Mouse (Mus musculus): ENCODE data around the gene Tgtp2. TPM values are rescaled to one million over a fixed set of nuclear protein-coding genes. Genes with fewer than 3 reads are reported as not detected.

Gene Tgtp2
- 1 to 10 TPM in 1 of 2 experiments, not detected in 1; 1.3 TPM for total RNA-seq (2023)

DNA sequence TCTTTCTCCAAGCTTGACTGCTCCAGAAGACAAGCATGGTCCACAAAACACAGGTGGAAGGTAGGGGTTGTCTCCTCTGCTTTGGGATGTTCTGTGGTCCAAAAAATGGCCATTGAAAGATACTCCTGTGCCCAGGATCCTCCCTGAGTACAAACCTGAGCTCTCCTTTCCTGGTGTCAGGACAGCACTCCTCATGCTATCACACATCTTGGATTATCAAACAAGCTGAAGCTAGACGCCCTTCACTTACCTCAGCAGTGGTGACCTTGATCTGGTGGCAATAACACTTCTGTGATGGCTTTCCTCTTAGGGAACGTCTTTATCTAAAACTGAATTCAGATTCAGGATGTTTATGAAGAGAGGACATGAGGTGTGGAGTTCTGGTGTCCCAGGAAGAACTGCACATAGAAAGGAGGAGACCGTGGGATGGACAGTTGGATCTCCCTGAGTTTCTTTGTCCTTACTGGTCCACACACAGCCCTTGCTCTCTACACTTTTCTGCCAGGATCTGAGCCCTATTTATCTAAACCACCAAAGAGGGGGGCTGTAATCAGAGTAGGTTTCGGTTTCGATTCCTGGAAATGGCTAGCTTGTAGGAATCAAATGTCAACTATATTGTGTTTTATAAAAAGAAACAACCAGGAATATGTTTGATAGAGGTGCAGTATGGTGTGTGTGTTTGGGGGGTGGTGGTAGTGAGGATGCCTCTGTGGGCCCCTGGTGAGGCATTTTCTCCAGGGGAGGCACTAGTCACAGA, at the start of gene Tgtp2:
Gene Tgtp2, minus strand, starts transcription at position 494 of the 757 bp plus-strand sequence.

DNA sequence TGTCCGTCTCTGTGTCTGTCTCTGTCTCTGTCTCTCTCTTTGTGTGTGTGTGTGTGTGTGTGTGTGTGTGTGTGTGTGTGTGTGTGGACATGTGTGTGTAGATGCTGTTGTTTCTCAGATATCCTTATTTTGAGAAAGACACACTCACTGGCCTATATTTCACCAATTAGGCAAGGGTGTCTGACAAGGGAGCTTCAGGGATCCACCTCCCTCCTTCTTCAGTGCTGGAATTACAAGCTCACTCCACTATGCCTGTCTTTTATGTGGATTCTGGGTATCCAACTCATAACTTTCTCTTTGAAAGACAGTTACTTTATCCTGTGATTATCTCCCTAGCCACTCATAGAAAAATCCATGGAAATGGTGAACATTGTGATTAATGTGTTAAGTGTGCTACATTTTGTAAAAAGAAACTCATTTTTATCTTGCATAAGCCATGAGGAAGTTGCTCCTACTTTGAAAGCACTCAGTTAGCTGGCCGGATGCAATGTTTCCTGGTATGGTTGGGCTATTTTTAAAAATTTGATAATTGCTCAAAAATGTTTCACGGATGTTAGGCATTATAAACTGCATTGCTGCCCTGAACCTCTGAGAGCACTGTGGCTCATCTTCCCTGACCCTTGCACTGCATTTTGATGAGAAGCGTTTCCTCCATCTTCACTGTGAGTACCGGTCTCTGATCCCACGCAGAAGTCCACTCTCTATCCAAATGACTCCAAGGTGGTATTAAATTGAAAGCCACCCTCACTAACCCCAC, 12.2 kb upstream of the Tgtp2 start, which contains the start of gene Ifi47:
Gene Ifi47, plus strand, starts transcription at position 587 of the 757 bp plus-strand sequence.

GRCm38 (mm10) chr11:49051093-49051891, 12.7 kb downstream of the Tgtp2 start, which contains the start of gene 9930111J21Rik2:
Gene 9930111J21Rik2 (minus strand): TSS chr11:49051242.

Other genes with a start within 250 kb of the Tgtp2 start
- gene Trim41, start 246.9 kb downstream of the Tgtp2 start, total RNA-seq (2023), result 10 to 100 TPM; 37.2 to 45.4 TPM
- gene Trim7, start 238.1 kb downstream of the Tgtp2 start, total RNA-seq (2023), result under 1 TPM; 0.71 to 0.84 TPM
- under 1 TPM in 1 of 2 experiments, not detected in 1; 0.38 TPM for gene Gm12184, start 237.6 kb downstream of the Tgtp2 start, total RNA-seq (2023)
- 10 to 100 TPM; 11.8 to 13.6 TPM for gene Irgm1, start 192.5 kb downstream of the Tgtp2 start, total RNA-seq (2023)
- gene Gm5431, start 162.0 kb downstream of the Tgtp2 start, total RNA-seq (2023), result 1 to 10 TPM; 3.0 to 3.9 TPM
- gene Psme2b, start 118.0 kb downstream of the Tgtp2 start, total RNA-seq (2023), result 10 to 100 TPM; 15.2 to 15.9 TPM
- gene Olfr56, start 85.3 kb downstream of the Tgtp2 start, total RNA-seq (2023), result not detected
- gene 9930111J21Rik1, start 84.8 kb downstream of the Tgtp2 start, total RNA-seq (2023), result 10 to 100 TPM; 22.1 to 32.8 TPM
- gene Gm12185, start 72.0 kb downstream of the Tgtp2 start, total RNA-seq (2023), result under 1 TPM; 0.60 to 0.62 TPM
- gene Tgtp1, start 70.0 kb downstream of the Tgtp2 start, total RNA-seq (2023), result under 1 TPM; 0.78 to 0.99 TPM
- 10 to 100 TPM; 38.8 to 46.2 TPM for gene 9930111J21Rik2, start 13.0 kb downstream of the Tgtp2 start, total RNA-seq (2023)
- gene Ifi47, start 12.4 kb upstream of the Tgtp2 start, total RNA-seq (2023), result 10 to 100 TPM; 14.5 to 19.7 TPM
- gene Olfr1396, start 50.7 kb upstream of the Tgtp2 start, total RNA-seq (2023), result not detected
- gene Olfr1395, start 78.1 kb upstream of the Tgtp2 start, total RNA-seq (2023), result not detected
- not detected for gene Olfr1394, start 90.2 kb upstream of the Tgtp2 start, total RNA-seq (2023)
- 1 to 10 TPM; 1.2 to 1.6 TPM for gene Btnl9, start 123.0 kb upstream of the Tgtp2 start, total RNA-seq (2023)
- gene Zfp62, start 139.1 kb upstream of the Tgtp2 start, total RNA-seq (2023), result 10 to 100 TPM; 49.7 to 53.6 TPM
- 10 to 100 TPM; 85.1 to 92.1 TPM for gene Mgat1, start 180.0 kb upstream of the Tgtp2 start, total RNA-seq (2023)
- under 1 TPM in 1 of 2 experiments, not detected in 1; 0.18 TPM for gene Olfr1393, start 214.1 kb upstream of the Tgtp2 start, total RNA-seq (2023)
- gene Olfr1392, start 221.1 kb upstream of the Tgtp2 start, total RNA-seq (2023), result under 1 TPM in 1 of 2 experiments, not detected in 1; 0.47 TPM
- not detected for gene Olfr10, start 240.5 kb upstream of the Tgtp2 start, total RNA-seq (2023)